Mouse (Mus musculus) ZHBTc4 (cell line): Measurements from ENCODE around the gene Hist1h1e.

Experiments used
- DNase-seq: peaks from one replicate; pipeline ENCODE4 v3.0.0-alpha.2; 2011; ENCODE audit warnings: low read depth, low spot score

The Hist1h1e gene

GRCm38 (mm10) chr13:23592614-23593013 lies 29.7 kb downstream of the Hist1h1e start:
- DNase-seq = no peak

- DNase-seq = peak; percentile 54
Measured at GRCm38 (mm10) chr13:23591886-23592285, 30.5 kb downstream of the Hist1h1e start.

- no peak for DNase-seq
Measured at GRCm38 (mm10) chr13:23591206-23591605, 31.2 kb downstream of the Hist1h1e start.

- DNase-seq = peak; percentile 24
Measured at GRCm38 (mm10) chr13:23586940-23587225, 35.5 kb downstream of the Hist1h1e start.

- DNase-seq = peak; percentile 82
Measured at GRCm38 (mm10) chr13:23586099-23586939, 36.0 kb downstream of the Hist1h1e start.

GRCm38 (mm10) chr13:23585442-23586098 lies 36.8 kb downstream of the Hist1h1e start:
- peak; percentile 92 for DNase-seq

GRCm38 (mm10) chr13:23585029-23585441 lies 37.3 kb downstream of the Hist1h1e start:
- peak; percentile 82 for DNase-seq

- DNase-seq = peak; percentile 55
Measured at GRCm38 (mm10) chr13:23584331-23584730, 38.0 kb downstream of the Hist1h1e start.

GRCm38 (mm10) chr13:23583387-23584068 lies 38.8 kb downstream of the Hist1h1e start:
- no peak for DNase-seq

- DNase-seq = peak; percentile 88
Measured at GRCm38 (mm10) chr13:23582219-23583056, 39.9 kb downstream of the Hist1h1e start.

GRCm38 (mm10) chr13:23581408-23582218 lies 40.7 kb downstream of the Hist1h1e start, which contains the start of gene Hist1h4d:
TSS of gene Hist1h4d (plus strand) at chr13:23581598.
- peak; percentile 97 for DNase-seq

GRCm38 (mm10) chr13:23577835-23578234 lies 44.5 kb downstream of the Hist1h1e start:
- DNase-seq = no peak

- DNase-seq = peak; percentile 37
Measured at GRCm38 (mm10) chr13:23576906-23577639, 45.3 kb downstream of the Hist1h1e start.

- DNase-seq = peak; percentile 87
Measured at GRCm38 (mm10) chr13:23576351-23576881, 45.9 kb downstream of the Hist1h1e start.

GRCm38 (mm10) chr13:23575864-23576313 lies 46.5 kb downstream of the Hist1h1e start:
- peak; percentile 50 for DNase-seq

GRCm38 (mm10) chr13:23575271-23575851 lies 47.0 kb downstream of the Hist1h1e start, which contains the start of gene Hist1h3d:
TSS of gene Hist1h3d (plus strand) at chr13:23575763.
- peak; percentile 86 for DNase-seq

- DNase-seq = peak; percentile 61
Measured at GRCm38 (mm10) chr13:23574546-23575170, 47.7 kb downstream of the Hist1h1e start.

GRCm38 (mm10) chr13:23573898-23574524 lies 48.3 kb downstream of the Hist1h1e start, which contains the start of the genes Hist1h2bf and Hist1h2ad:
TSS of gene Hist1h2bf (minus strand) at chr13:23574196.
TSS of gene Hist1h2ad (plus strand) at chr13:23574381.
- DNase-seq = peak; percentile 99
